Mouse (Mus musculus): ENCODE data around the gene Taf12. TPM values are rescaled to one million over a fixed set of nuclear protein-coding genes. Genes with fewer than 3 reads are reported as not detected.
A peak's percentile ranks its signal among the peaks of the same experiment; 100 is the strongest.

Taf12 gene
- not detected in 2 replicates for polyA plus RNA-seq (2012; ENCODE audit: insufficient read depth, insufficient read length, low replicate concordance, missing spikeins)

DNA sequence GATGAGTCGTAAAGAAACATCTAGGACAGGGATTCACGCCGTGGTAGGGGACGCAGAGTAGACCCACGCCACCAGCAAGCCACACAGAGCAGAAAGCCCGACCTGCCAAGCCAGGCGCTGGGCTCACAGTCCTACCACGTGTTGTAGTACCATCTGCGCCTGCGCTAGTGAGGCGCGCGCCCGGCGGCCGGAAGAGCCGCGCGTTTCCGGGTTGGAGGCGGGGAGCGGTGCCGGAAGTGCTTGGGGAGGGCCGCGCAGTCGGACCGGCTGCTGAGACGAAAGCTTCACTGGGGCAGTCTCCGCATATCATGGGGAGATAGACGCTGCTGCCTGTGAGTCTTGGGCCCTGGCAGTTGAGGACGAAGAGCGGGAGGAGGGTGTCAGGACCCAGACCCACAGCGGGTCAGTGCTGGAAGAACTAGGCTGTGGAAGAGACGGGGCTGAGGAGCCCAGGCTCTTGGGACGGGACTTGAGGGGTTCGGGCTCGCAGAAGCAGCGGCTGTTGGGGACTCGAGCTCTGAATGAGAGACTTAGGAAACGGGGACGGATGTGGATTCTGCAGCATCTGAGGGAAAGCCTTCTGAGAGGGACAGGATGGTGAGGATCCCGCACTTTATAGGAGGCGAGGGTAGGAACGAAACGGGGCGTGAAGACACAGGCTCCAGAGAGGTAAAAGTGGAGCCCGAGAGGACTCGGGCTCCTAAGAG, at the start of gene Taf12:
Taf12 (plus strand) TSS at position 220 of the 707 bp plus-strand sequence.
- under 1% methylated on average over 48 of the region's 48 CpGs for WGBS
- TF ChIP-seq POLR2A (IDR thresholded peaks at IDR 0.05; ENCODE audit: insufficient read depth, low read depth, low read length) (peak; percentile 100), CTCF (IDR thresholded peaks at IDR 0.05; ENCODE audit: insufficient read depth, low read depth, low read length) (peak; percentile 8; the same call in 1 of the 2 replicates)
- Histone ChIP-seq H3K4me3 (ENCODE audit: insufficient read depth, low read depth, low read length) (peak within 1 kb of the TSS; percentile 78), H3K27ac (ENCODE audit: insufficient read depth, low read depth, low read length) (peak within 1 kb of the TSS; percentile 59), H3K4me1 (ENCODE audit: control insufficient read depth, insufficient read depth, low read length) (no peaks in the 10 kb centered on the region)

DNA sequence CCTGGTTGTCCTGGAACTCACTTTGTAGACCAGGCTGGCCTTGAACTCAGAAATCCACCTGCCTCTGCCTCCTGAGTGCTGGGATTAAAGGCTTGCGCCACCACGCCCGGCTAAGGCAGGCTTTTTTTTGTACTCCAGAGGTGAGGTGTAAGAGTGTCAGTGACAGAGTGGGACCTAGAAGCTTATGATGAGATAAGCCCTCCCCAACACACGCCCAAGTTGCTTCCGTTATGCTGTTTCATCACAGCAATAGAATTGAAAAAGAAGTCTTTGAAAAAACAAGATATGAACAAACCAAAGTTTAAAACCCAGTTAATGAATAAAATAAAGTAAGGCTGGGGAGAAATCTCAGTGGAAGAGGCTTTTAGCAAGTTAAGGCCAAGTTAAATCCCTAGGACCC, 43.8 kb upstream of the Taf12 start:
- 96% methylated on average over 5 of the region's 5 CpGs for WGBS
- no peaks in the 10 kb centered on the region for H3K4me1 ChIP-seq (ENCODE audit: control insufficient read depth, insufficient read depth, low read length)
- no peak overlapping the region for H3K4me3 ChIP-seq (ENCODE audit: insufficient read depth, low read depth, low read length)
- no peak overlapping the region for H3K27ac ChIP-seq (ENCODE audit: insufficient read depth, low read depth, low read length)
- no peak for TF ChIP-seq CTCF (IDR thresholded peaks at IDR 0.05; ENCODE audit: insufficient read depth, low read depth, low read length)
- no peak for TF ChIP-seq POLR2A (IDR thresholded peaks at IDR 0.05; ENCODE audit: insufficient read depth, low read depth, low read length)

DNA sequence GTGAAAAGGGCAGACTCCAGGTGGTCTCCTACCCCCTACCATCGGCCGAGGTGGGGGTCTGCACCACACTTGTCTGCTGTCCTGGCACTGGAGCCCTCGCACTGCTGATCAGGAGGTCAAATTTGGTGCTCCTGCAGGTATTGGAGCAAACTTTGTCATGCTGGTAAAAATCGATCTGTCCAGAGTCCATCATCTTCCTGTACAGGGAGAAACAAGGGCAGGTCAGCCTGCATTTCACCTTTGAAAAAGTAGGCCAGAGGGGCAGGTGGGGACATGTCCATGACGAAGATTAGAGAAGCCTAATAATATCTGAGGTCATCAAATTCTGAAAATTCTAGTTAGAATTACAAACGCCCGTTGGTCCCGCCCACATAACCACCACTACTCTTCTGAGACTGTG, 39.5 kb upstream of the Taf12 start:
- no peak overlapping the region for H3K4me3 ChIP-seq (ENCODE audit: insufficient read depth, low read depth, low read length)
- no peaks in the 10 kb centered on the region for H3K4me1 ChIP-seq (ENCODE audit: control insufficient read depth, insufficient read depth, low read length)
- WGBS = 93% methylated on average over 8 of the region's 8 CpGs
- no peak overlapping the region for H3K27ac ChIP-seq (ENCODE audit: insufficient read depth, low read depth, low read length)
- TF ChIP-seq POLR2A (IDR thresholded peaks at IDR 0.05; ENCODE audit: insufficient read depth, low read depth, low read length) = no peak
- TF ChIP-seq CTCF (IDR thresholded peaks at IDR 0.05; ENCODE audit: insufficient read depth, low read depth, low read length) = no peak

DNA sequence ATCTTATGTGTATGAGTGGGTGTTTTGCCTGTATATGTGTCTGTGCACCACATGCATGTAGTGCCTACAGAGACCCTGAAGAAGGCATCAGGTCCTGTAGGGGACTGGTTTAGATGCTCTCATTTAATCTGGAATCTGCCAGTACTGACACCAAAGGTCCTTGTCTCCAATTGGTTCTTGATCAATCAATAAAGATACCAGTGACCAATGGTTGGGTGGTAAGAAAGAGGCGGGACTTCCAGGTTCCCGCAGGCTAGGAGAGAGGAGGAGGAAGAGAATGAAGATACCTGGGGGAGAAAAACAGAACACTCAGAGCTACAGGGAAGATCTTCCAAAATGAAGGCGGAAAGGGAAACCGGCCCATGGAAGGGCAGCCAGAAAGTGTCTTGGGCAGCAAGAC, 35.8 kb upstream of the Taf12 start:
- 88% methylated on average over 4 of the region's 4 CpGs for WGBS
- no peak overlapping the region for H3K4me3 ChIP-seq (ENCODE audit: insufficient read depth, low read depth, low read length)

DNA sequence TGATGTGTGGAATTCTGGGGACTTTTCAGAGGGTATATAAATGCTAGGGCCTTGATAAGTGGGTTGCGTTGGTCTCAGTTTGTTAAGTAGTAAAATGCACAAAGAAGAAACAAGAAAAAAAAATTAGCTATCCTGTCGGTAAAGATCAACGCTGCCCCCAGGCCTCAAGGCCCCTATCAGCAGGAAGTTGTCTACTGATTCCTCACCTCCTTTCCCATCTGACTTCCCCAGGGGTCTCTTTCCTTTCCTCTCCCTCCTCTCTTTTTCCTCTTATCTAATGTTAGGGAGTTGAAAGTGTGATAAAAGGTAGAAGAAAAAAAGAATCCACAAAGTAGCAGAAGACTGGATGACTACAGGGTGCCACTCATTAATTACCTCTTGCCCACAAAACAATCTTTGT, 33.8 kb upstream of the Taf12 start:
- WGBS = 91% methylated on average over 3 of the region's 3 CpGs
- TF ChIP-seq CTCF (IDR thresholded peaks at IDR 0.05; ENCODE audit: insufficient read depth, low read depth, low read length) (no peak), POLR2A (IDR thresholded peaks at IDR 0.05; ENCODE audit: insufficient read depth, low read depth, low read length) (no peak)
- Histone ChIP-seq H3K27ac (ENCODE audit: insufficient read depth, low read depth, low read length) (no peak overlapping the region), H3K4me3 (ENCODE audit: insufficient read depth, low read depth, low read length) (no peak overlapping the region), H3K4me1 (ENCODE audit: control insufficient read depth, insufficient read depth, low read length) (no peaks in the 10 kb centered on the region)

More for the DNA sequence above, 35.8 kb upstream of the Taf12 start:
- H3K4me1 ChIP-seq (ENCODE audit: control insufficient read depth, insufficient read depth, low read length) = no peaks in the 10 kb centered on the region
- TF ChIP-seq CTCF (IDR thresholded peaks at IDR 0.05; ENCODE audit: insufficient read depth, low read depth, low read length) (no peak), POLR2A (IDR thresholded peaks at IDR 0.05; ENCODE audit: insufficient read depth, low read depth, low read length) (no peak)
- H3K27ac ChIP-seq (ENCODE audit: insufficient read depth, low read depth, low read length) = no peak overlapping the region

DNA sequence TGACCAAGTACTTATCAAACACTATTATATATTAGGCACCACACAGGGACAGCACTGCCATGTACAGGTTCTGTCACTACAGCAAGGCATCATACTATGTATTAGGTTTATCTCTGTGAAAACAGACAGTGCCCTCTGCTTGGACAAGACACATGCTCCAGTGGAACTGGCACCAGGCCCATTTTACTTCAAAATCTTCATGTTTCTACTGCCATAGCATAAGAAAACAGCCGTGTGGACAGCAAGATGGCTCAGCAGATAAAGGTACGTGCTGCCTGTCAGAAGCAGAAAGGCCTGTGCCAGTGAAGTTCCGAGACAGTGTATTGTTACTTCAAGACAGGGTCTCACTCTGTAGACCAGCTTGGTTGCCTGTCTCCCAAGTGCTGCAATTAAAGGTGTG, 33.0 kb upstream of the Taf12 start:
- H3K4me1 ChIP-seq (ENCODE audit: control insufficient read depth, insufficient read depth, low read length) = no peaks in the 10 kb centered on the region
- H3K27ac ChIP-seq (ENCODE audit: insufficient read depth, low read depth, low read length) = no peak overlapping the region
- H3K4me3 ChIP-seq (ENCODE audit: insufficient read depth, low read depth, low read length) = no peak overlapping the region
- TF ChIP-seq POLR2A (IDR thresholded peaks at IDR 0.05; ENCODE audit: insufficient read depth, low read depth, low read length) = no peak
- TF ChIP-seq CTCF (IDR thresholded peaks at IDR 0.05; ENCODE audit: insufficient read depth, low read depth, low read length) = no peak
- WGBS = 93% methylated on average over 3 of the region's 3 CpGs

DNA sequence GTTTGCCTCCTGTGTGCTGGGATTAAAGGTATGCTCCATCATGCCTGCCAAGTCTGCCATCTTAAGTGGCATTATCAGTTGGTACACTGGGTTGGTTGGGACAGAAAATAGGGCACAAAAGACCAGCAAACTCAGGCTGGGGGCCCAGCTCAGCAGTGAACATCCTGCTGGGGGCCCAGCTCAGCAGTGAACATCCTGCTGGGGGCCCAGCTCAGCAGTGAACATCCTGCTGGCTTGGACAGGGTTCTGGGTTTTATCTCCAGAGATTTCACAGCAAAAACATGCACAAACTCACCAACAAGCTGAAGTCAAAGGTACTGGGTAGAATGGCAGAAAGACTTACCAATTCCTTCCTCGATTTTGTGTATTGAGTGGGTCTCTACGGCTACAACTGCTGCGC, 28.5 kb upstream of the Taf12 start:
- TF ChIP-seq POLR2A (IDR thresholded peaks at IDR 0.05; ENCODE audit: insufficient read depth, low read depth, low read length) = no peak
- no peak for TF ChIP-seq CTCF (IDR thresholded peaks at IDR 0.05; ENCODE audit: insufficient read depth, low read depth, low read length)
- H3K27ac ChIP-seq (ENCODE audit: insufficient read depth, low read depth, low read length) = no peak overlapping the region
- 93% methylated on average over 3 of the region's 3 CpGs for WGBS
- no peaks in the 10 kb centered on the region for H3K4me1 ChIP-seq (ENCODE audit: control insufficient read depth, insufficient read depth, low read length)
- no peak overlapping the region for H3K4me3 ChIP-seq (ENCODE audit: insufficient read depth, low read depth, low read length)

DNA sequence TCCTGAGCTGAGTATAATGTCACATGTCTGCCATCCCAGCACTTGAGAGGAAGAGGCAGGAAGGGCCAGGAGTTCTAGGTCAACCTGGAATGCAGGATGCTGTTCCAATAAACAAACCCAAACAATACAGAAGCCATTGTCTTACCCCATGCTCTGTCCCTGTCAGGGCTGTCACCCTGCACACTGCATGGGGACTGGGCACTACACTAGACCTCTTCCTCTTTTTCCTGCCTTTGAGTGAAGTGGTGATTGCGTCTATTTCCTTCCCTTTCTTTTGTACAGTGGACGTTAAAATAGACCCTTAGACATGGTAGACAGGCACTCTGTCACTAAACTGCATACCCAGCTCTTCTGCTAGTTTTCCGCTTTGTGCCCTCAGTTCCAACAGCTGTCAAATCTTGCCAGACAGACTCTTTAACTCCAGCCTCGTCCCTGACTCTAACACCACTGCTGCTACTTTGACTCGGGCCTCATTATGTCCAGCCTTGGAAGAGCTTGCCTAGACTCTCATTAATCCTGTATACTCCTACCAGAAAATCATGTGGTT, 26.7 kb upstream of the Taf12 start:
- Histone ChIP-seq H3K4me1 (ENCODE audit: control insufficient read depth, insufficient read depth, low read length) (no peaks in the 10 kb centered on the region), H3K4me3 (ENCODE audit: insufficient read depth, low read depth, low read length) (no peak overlapping the region), H3K27ac (ENCODE audit: insufficient read depth, low read depth, low read length) (no peak overlapping the region)
- no peak for TF ChIP-seq POLR2A (IDR thresholded peaks at IDR 0.05; ENCODE audit: insufficient read depth, low read depth, low read length)
- no peak for TF ChIP-seq CTCF (IDR thresholded peaks at IDR 0.05; ENCODE audit: insufficient read depth, low read depth, low read length)
- WGBS = 75% methylated on average over 5 of the region's 5 CpGs

DNA sequence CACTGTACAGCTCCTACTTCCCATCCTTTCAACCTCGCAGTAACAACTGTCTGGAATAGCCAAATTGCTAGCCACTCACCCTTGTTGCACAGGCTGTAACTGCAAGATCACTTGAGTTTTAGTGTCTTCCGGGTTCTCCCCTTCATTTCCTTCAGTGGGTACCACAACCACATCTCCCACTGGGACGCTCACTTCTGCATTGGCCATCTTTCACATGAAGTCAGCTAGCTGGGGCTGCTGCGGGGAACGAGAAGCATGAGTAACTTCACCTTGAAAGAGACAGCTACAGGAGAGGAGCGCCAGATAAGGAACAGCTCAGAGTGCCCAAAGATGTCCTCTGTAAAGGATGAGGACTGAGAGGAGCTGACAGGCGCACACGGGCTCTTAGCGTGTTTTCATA, 22.6 kb upstream of the Taf12 start:
- TF ChIP-seq CTCF (IDR thresholded peaks at IDR 0.05; ENCODE audit: insufficient read depth, low read depth, low read length) (no peak), POLR2A (IDR thresholded peaks at IDR 0.05; ENCODE audit: insufficient read depth, low read depth, low read length) (no peak)
- 96% methylated on average over 9 of the region's 9 CpGs for WGBS
- Histone ChIP-seq H3K27ac (ENCODE audit: insufficient read depth, low read depth, low read length) (no peak overlapping the region), H3K4me3 (ENCODE audit: insufficient read depth, low read depth, low read length) (no peak overlapping the region), H3K4me1 (ENCODE audit: control insufficient read depth, insufficient read depth, low read length) (no peaks in the 10 kb centered on the region)
